Mouse (Mus musculus) embryonic fibroblast, embryonic 13.5 days (primary cell): ENCODE measurements around the gene 2310057N15Rik. TPM values are rescaled to one million over a fixed set of nuclear protein-coding genes. Genes with fewer than 3 reads are reported as not detected.
"Not testable (repeated sequence)": the region's sequence is repeated elsewhere in the genome, so short reads cannot be mapped to it uniquely, and the experiment has no call there.

ENCODE experiments used
- H3K27ac ChIP-seq: 2 replicates; pipeline ENCODE4 v1.5.1; 2012; ENCODE audit warnings: low read length, control low read depth, inconsistent platforms; ENCODE audit not compliant: insufficient read depth
- H3K4me1 ChIP-seq: 2 replicates; pipeline ENCODE4 v1.6.1; 2011; ENCODE audit warnings: low read length; ENCODE audit not compliant: control insufficient read depth, insufficient read depth
- H3K4me3 ChIP-seq: 2 replicates; pipeline ENCODE4 v1.5.1; 2011; ENCODE audit warnings: mild to moderate bottlenecking, control low read depth, low read length; ENCODE audit not compliant: insufficient read depth
- CTCF ChIP-seq: IDR thresholded peaks from 2 replicates; pipeline ENCODE4 v1.5.1; 2011; ENCODE audit warnings: mild to moderate bottlenecking, control low read depth, low read length, moderate library complexity, borderline replicate concordance; ENCODE audit not compliant: insufficient read depth
- POLR2A ChIP-seq: IDR thresholded peaks from 2 replicates; pipeline ENCODE4 v1.6.1; 2011; ENCODE audit warnings: low read depth, mild to moderate bottlenecking, control low read depth, low read length, moderate library complexity
- polyA plus RNA-seq: library from polyadenylated mRNA; stranded (reverse); fragments of >200 nt; gene quantifications from 2 replicates; pipeline ENCODE4 v1.2.4, GENCODE M21; 2011; ENCODE audit warnings: low read depth; ENCODE audit not compliant: missing spikeins, insufficient read length

2310057N15Rik gene
- polyA plus RNA-seq = not detected in 2 replicates

- Histone ChIP-seq H3K4me3 (no peak within 1 kb of the TSS), H3K27ac (no peak within 1 kb of the TSS), H3K4me1 (no peaks in the 10 kb centered on the region)
- TF ChIP-seq CTCF (no peak), POLR2A (no peak)
These were observed at the start of gene 2310057N15Rik for GRCm38 (mm10) chr16:88774106-88774505. TSS of gene 2310057N15Rik (minus strand) at chr16:88774206.

- H3K27ac ChIP-seq = no peak overlapping the region
- H3K4me1 ChIP-seq = no peaks in the 10 kb centered on the region
- no peak for TF ChIP-seq POLR2A
- no peak for TF ChIP-seq CTCF
- H3K4me3 ChIP-seq = no peak overlapping the region
These were observed 49.7 kb upstream of the 2310057N15Rik start for GRCm38 (mm10) chr16:88823736-88824135.

- no peak within 1 kb of the TSS for H3K4me3 ChIP-seq
- TF ChIP-seq POLR2A = no peak
- TF ChIP-seq CTCF = no peak
- H3K27ac ChIP-seq = no peak within 1 kb of the TSS
- no peaks in the 10 kb centered on the region for H3K4me1 ChIP-seq
These were observed 46.1 kb upstream of the 2310057N15Rik start, which contains the start of gene Krtap15 for GRCm38 (mm10) chr16:88820066-88820465. TSS of gene Krtap15 (plus strand) at chr16:88820215.

GRCm38 (mm10) chr16:88811827-88812226, 37.8 kb upstream of the 2310057N15Rik start, which contains the start of gene Gm20741:
TSS of gene Gm20741 (minus strand) at chr16:88812220.
- TF ChIP-seq POLR2A = no peak
- no peak for TF ChIP-seq CTCF

GRCm38 (mm10) chr16:88786786-88787185, 12.8 kb upstream of the 2310057N15Rik start:
- Histone ChIP-seq H3K27ac (no peak overlapping the region), H3K4me1 (no peaks in the 10 kb centered on the region), H3K4me3 (no peak overlapping the region)
- TF ChIP-seq POLR2A (no peak), CTCF (no peak)

More at GRCm38 (mm10) chr16:88811827-88812226, 37.8 kb upstream of the 2310057N15Rik start, which contains the start of gene Gm20741:
- Histone ChIP-seq H3K27ac (no peak within 1 kb of the TSS), H3K4me1 (no peaks in the 10 kb centered on the region), H3K4me3 (no peak within 1 kb of the TSS)

- TF ChIP-seq CTCF = no peak
- TF ChIP-seq POLR2A = no peak
- Histone ChIP-seq H3K27ac (no peak within 1 kb of the TSS), H3K4me3 (no peak within 1 kb of the TSS), H3K4me1 (no peaks in the 10 kb centered on the region)
These were observed 3.6 kb upstream of the 2310057N15Rik start, which contains the start of gene Gm5965 for GRCm38 (mm10) chr16:88777596-88777995. TSS of gene Gm5965 (plus strand) at chr16:88777896.

DNA sequence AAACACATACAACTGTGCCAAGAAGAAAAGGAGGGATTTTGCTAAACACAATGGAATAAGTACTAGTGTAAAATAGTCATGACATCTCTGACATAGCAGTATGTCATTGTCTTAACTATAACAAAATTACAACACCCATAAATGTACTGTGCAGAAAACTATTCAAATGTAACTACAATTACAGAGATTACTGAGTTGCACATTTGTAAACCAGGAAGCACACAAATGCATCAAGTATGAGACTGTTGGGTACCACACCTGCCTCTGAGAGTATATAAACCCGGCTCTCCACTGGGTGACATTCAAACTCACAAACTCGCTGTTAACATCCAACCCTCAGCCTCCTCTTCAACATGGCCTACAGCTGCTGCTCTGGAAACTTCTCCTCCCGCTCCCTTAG, 15.5 kb downstream of the 2310057N15Rik start, which contains the start of gene 2310034C09Rik:
Gene 2310034C09Rik, plus strand, starts transcription at position 301 of the 400 bp plus-strand sequence.
- H3K27ac ChIP-seq, H3K4me3 ChIP-seq, H3K4me1 ChIP-seq: not testable (repeated sequence)

- not testable (repeated sequence) for H3K27ac ChIP-seq, H3K4me1 ChIP-seq, H3K4me3 ChIP-seq
These were observed 22.5 kb downstream of the 2310057N15Rik start, which contains the start of gene Krtap13 for GRCm38 (mm10) chr16:88751535-88751934. TSS of gene Krtap13 (minus strand) at chr16:88751635.

GRCm38 (mm10) chr16:88747943-88748342, 26.1 kb downstream of the 2310057N15Rik start:
- no peak overlapping the region for H3K4me3 ChIP-seq
- TF ChIP-seq POLR2A (no peak), CTCF (no peak)
- no peak overlapping the region for H3K27ac ChIP-seq
- no peaks in the 10 kb centered on the region for H3K4me1 ChIP-seq

GRCm38 (mm10) chr16:88744750-88745340, 29.2 kb downstream of the 2310057N15Rik start:
- H3K27ac ChIP-seq = no peak overlapping the region
- no peak for TF ChIP-seq CTCF
- no peak for TF ChIP-seq POLR2A
- no peak overlapping the region for H3K4me3 ChIP-seq
- no peaks in the 10 kb centered on the region for H3K4me1 ChIP-seq
